Mouse (Mus musculus) splenic B cell, adult 2 months (primary cell): ENCODE results near the gene Pip4k2a.

Experiments used
- DNase-seq: peaks from one replicate; pipeline ENCODE4 v3.0.0-alpha.2; 2011; ENCODE audit warnings: low read depth, low spot score
- H3K27me3 ChIP-seq: 2 replicates; pipeline ENCODE4 v1.6.1; 2012; ENCODE audit warnings: mild to moderate bottlenecking, low read length, moderate library complexity, mixed read lengths; ENCODE audit not compliant: control insufficient read depth, poor library complexity, insufficient read depth, severe bottlenecking
- H3K36me3 ChIP-seq: 2 replicates; pipeline ENCODE4 v1.6.1; 2012; ENCODE audit warnings: mild to moderate bottlenecking, low read length, moderate library complexity, mixed read lengths; ENCODE audit not compliant: control insufficient read depth, poor library complexity, insufficient read depth, severe bottlenecking

Pip4k2a gene

DNA sequence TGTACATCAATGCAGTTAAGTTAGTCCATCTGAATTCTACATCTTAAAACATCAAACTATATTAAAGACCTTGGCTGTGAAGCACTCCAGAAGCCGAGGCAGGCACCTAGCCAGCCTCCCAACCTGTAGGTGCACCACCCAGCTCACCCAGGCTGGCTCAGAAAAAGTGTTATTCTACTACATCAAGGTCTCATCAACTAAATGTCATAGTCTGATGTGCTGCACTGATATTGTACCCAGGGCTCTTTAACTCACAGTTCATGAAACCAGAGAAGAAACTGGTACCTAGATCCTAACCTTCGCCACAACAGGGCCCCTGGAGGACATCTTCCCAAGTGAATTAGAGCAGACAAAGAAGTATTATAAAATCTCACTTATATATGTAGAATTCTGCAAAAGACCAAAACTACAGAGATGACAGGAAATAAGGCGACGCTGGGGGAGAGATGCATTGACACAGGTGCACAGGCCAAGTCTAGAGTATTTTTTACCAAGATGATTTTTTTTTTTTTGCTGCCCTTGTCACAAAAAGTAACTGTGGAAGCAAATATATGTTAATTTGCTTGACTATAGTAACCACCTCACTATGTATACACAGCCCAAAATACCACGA is 30.4 kb downstream of the Pip4k2a start:
- no peaks in the 10 kb centered on the region for H3K27me3 ChIP-seq

GRCm38 (mm10) chr2:18966566-18966965 is 31.4 kb downstream of the Pip4k2a start:
- Histone ChIP-seq H3K27me3 (no peaks in the 10 kb centered on the region), H3K36me3 (no peaks in the 10 kb centered on the region)
- no peak for DNase-seq

More for the DNA sequence above, 30.4 kb downstream of the Pip4k2a start:
- DNase-seq = no peak
- H3K36me3 ChIP-seq = no peaks in the 10 kb centered on the region

- no peak for DNase-seq
- Histone ChIP-seq H3K27me3 (no peaks in the 10 kb centered on the region), H3K36me3 (no peaks in the 10 kb centered on the region)
These were observed 32.0 kb downstream of the Pip4k2a start for GRCm38 (mm10) chr2:18965950-18966349.

GRCm38 (mm10) chr2:18965108-18965507 is 32.8 kb downstream of the Pip4k2a start:
- Histone ChIP-seq H3K36me3 (no peaks in the 10 kb centered on the region), H3K27me3 (no peaks in the 10 kb centered on the region)
- DNase-seq = no peak

GRCm38 (mm10) chr2:18963286-18964040 is 34.5 kb downstream of the Pip4k2a start:
- DNase-seq = no peak
- H3K27me3 ChIP-seq = no peaks in the 10 kb centered on the region
- H3K36me3 ChIP-seq = no peaks in the 10 kb centered on the region

DNA sequence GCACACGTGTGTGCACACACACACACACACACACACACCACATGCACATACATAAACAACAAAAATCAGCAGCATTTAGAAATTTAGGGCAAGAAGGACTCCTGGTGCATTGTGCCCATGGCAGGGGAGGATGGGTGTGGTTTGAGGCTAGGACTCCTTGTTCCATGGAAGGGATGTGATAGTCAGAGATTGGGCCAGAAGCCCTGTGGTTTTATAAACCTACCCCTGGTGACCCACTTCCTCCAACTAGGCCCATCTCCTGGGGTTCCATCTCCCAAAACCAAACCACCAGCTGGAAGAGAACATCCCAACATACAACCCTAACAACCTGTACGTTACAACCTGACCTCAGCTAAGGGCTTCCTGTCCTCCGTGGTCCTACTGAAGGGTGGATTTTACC is 35.4 kb downstream of the Pip4k2a start:
- DNase-seq = no peak
- Histone ChIP-seq H3K27me3 (no peaks in the 10 kb centered on the region), H3K36me3 (no peaks in the 10 kb centered on the region)

GRCm38 (mm10) chr2:18960376-18960973 is 37.5 kb downstream of the Pip4k2a start:
- Histone ChIP-seq H3K27me3 (no peaks in the 10 kb centered on the region), H3K36me3 (no peaks in the 10 kb centered on the region)
- no peak for DNase-seq

GRCm38 (mm10) chr2:18959558-18959957 is 38.4 kb downstream of the Pip4k2a start:
- Histone ChIP-seq H3K36me3 (no peaks in the 10 kb centered on the region), H3K27me3 (no peaks in the 10 kb centered on the region)
- no peak for DNase-seq

- DNase-seq = peak; percentile 83
- no peaks in the 10 kb centered on the region for H3K36me3 ChIP-seq
These were observed 38.9 kb downstream of the Pip4k2a start for GRCm38 (mm10) chr2:18959008-18959407.

GRCm38 (mm10) chr2:18958501-18958900 is 39.4 kb downstream of the Pip4k2a start:
- DNase-seq = peak; percentile 46

More at GRCm38 (mm10) chr2:18959008-18959407, 38.9 kb downstream of the Pip4k2a start:
- H3K27me3 ChIP-seq = no peaks in the 10 kb centered on the region

GRCm38 (mm10) chr2:18958044-18958443 is 39.9 kb downstream of the Pip4k2a start:
- Histone ChIP-seq H3K27me3 (no peaks in the 10 kb centered on the region), H3K36me3 (no peaks in the 10 kb centered on the region)
- DNase-seq = peak; percentile 61

More at GRCm38 (mm10) chr2:18958501-18958900, 39.4 kb downstream of the Pip4k2a start:
- H3K36me3 ChIP-seq = no peaks in the 10 kb centered on the region
- H3K27me3 ChIP-seq = no peaks in the 10 kb centered on the region

DNA sequence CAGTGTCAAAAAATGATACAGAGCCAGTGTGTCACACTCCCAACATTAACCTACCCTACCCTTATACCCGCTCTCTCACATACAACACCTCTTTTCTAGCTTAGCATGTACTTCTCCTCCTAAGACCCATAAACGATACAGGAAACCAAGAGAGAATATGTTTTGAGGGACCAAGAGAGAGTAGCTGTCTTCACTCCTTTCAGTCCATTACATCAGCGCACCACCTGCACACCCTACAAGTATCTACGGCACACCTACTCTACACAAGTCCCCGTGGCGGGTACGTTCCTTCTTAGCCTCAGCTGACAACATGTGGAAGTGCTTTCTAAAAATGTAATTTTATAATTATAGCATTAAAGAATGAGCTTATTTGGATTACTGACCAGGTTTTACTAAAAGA is 40.5 kb downstream of the Pip4k2a start:
- DNase-seq = peak; percentile 65
- no peaks in the 10 kb centered on the region for H3K27me3 ChIP-seq
- H3K36me3 ChIP-seq = no peaks in the 10 kb centered on the region

DNA sequence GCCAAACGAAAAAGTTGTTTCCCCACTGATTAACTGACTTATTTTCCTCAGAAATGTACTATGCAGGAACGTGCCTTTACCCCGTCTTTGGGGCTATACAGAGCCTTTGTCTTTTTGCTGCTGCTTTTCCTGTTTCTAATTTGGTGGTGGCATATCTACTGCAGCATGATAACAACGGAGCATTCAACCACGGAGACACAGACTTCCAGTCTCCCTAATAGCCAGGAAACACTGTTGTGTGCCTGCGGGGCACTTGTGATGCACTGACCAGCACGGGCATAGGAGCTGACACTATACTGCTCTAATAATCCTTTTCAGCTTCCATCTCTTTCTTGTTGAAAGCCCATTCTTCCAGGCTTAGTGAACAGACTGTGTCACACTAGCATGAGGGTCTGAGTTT is 41.0 kb downstream of the Pip4k2a start:
- no peak for DNase-seq
- Histone ChIP-seq H3K36me3 (no peaks in the 10 kb centered on the region), H3K27me3 (no peaks in the 10 kb centered on the region)

DNA sequence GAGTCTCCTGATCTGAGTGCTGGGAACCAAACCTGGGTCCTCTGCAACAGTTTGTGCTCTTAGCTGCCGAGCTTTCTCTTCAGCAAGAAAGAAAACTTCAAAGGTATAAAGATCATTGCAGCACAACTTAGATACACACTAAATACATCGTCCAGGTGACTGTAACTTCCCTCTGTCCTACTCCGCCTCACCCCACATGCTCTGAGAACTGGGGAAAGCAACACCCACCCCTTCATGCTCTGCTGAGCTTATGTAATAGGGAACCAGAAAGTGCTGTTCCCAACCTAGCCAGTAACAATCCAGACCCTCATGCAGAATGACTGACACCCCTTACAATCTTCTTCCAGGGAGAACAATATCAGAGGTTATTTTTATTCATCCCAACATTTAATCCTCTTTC is 41.5 kb downstream of the Pip4k2a start:
- Histone ChIP-seq H3K27me3 (no peaks in the 10 kb centered on the region), H3K36me3 (no peaks in the 10 kb centered on the region)
- peak; percentile 66 for DNase-seq

DNA sequence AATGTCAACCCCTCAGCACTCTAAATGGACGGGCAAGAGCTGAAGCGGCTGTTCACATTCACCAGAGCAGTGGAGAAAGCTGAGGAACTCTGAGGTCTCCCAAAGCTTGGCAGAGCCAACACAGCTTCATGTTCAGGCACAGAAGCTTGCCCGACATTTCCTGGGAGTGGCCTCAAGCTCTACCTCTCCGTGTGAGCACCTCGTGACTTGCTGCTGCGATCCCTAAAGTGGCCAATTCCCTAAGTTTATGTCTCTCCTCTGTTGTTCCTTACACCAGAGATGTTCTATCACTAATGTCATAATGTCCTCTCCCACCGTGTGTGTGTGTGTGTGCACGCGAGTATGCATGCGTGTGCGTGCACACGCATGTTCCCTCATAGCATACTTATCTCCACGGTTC is 42.3 kb downstream of the Pip4k2a start:
- DNase-seq = no peak
- Histone ChIP-seq H3K27me3 (no peaks in the 10 kb centered on the region), H3K36me3 (no peaks in the 10 kb centered on the region)
